Mouse (Mus musculus) heart, embryonic 11.5 days (tissue): Measurements from ENCODE around the gene Yju2. TPM values are rescaled to one million over a fixed set of nuclear protein-coding genes. Genes with fewer than 3 reads are reported as not detected.

Experiments
- ATAC-seq: fragments of 200-750 bp; cut with Nextera tagmentation; replicated peaks from 2 replicates; pipeline ENCODE4 v1.8.0; 2017; ENCODE audit warnings: moderate library complexity; ENCODE audit not compliant: insufficient number of reproducible peaks, low FRiP score, low TSS enrichment
- H3K27ac ChIP-seq: fragments of 300-500 bp; sonication (generic); 2 replicates; pipeline ENCODE4 v1.5.1; 2014; ENCODE audit warnings: mild to moderate bottlenecking, low read depth, low read length
- H3K27me3 ChIP-seq: fragments of 300-500 bp; sonication (generic); 2 replicates; pipeline ENCODE4 v1.6.1; 2014; ENCODE audit warnings: mild to moderate bottlenecking, low read length, mixed read lengths; ENCODE audit not compliant: control insufficient read depth, insufficient read depth
- H3K36me3 ChIP-seq: fragments of 300-500 bp; sonication (generic); 2 replicates; pipeline ENCODE4 v1.6.1; 2014; ENCODE audit warnings: mild to moderate bottlenecking, low read length, moderate library complexity, mixed read lengths; ENCODE audit not compliant: control insufficient read depth, insufficient read depth
- H3K4me1 ChIP-seq: fragments of 300-500 bp; sonication (generic); 2 replicates; pipeline ENCODE4 v1.6.1; 2014; ENCODE audit warnings: low read length; ENCODE audit not compliant: control insufficient read depth, insufficient read depth
- H3K4me2 ChIP-seq: fragments of 300-500 bp; sonication (generic); 2 replicates; pipeline ENCODE4 v1.6.1; 2014; ENCODE audit warnings: mild to moderate bottlenecking, moderate library complexity
- H3K4me3 ChIP-seq: fragments of 300-500 bp; sonication (generic); 2 replicates; pipeline ENCODE4 v1.5.1; 2014; ENCODE audit warnings: low read depth, low read length
- H3K9ac ChIP-seq: fragments of 300-500 bp; sonication (generic); 2 replicates; pipeline ENCODE4 v1.6.1; 2014; ENCODE audit warnings: mild to moderate bottlenecking, low read depth, low read length, moderate library complexity
- H3K9me3 ChIP-seq: fragments of 300-500 bp; sonication (generic); replicated peaks from 2 replicates; pipeline ENCODE4 v1.6.1; 2016; ENCODE audit warnings: low read length; ENCODE audit not compliant: control insufficient read depth
- WGBS: fragments of 180-500 bp; shearing (Covaris S2); extraction: QIAGEN DNeasy Blood & Tissue Kit; methylation state at CpG from one replicate; pipeline ENCODE4 v1.1.7; 2014; ENCODE audit not compliant: insufficient replicate concordance; 5-methylcytosine and 5-hydroxymethylcytosine counted together
- polyA plus RNA-seq: library from polyadenylated mRNA; unstranded; fragments of >200 nt; fragmentation: Nextera tagmentation; extraction: Ambion mirVana; gene quantifications from 2 replicates; pipeline ENCODE4 v1.2.1, GENCODE M21; 2014

The Yju2 gene
- polyA plus RNA-seq, 1 experiment from 2014 or later: 15.5 TPM

DNA sequence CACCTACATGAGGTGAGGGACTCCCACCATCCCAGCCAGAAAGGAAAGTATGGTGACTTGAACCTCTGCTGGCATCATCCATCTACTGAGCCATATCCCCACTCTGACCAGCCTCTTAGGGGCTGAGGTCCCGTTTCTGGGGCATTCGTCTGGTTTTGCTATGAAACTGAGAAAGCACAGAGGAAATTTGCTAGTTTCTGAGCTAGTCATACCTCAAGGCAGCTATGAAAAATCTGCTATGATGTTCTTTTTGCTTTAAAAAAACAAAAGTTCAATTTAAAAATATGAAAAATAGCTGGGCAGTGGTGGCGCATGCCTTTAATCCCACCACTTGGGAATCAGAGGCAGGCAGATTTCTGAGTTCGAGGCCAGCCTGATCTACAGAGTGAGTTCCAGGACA lies 10.3 kb upstream of the Yju2 start:
- no peak overlapping the region for H3K9ac ChIP-seq
- no peaks in the 10 kb centered on the region for H3K9me3 ChIP-seq
- ATAC-seq: no peak
- H3K27me3 ChIP-seq: no peaks in the 10 kb centered on the region
- H3K4me3 ChIP-seq: no peak overlapping the region
- no peak overlapping the region for H3K27ac ChIP-seq
- WGBS: 83% methylated on average over 4 of the region's 4 CpGs
- no peaks in the 10 kb centered on the region for H3K36me3 ChIP-seq
- no peaks in the 10 kb centered on the region for H3K4me1 ChIP-seq
- no peak overlapping the region for H3K4me2 ChIP-seq

DNA sequence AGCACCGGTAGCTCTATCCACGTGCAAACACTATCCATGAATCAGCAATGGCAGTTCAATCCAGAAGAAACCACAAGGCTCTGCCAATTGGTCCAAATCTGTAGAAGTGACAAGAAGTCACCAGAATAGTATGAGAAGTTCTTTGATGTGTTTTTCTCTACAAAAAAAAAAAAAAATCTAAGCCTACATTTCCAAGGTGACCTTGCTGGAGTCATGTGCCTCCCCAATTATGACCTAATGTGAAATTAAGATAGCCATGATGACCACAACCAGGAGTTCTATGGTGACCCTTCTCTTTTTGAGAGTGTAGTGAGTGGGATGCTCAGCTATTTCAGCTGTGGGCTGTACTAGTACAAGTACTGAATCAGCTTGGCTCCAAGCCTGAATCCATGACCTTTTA lies 9.5 kb upstream of the Yju2 start, which contains the start of gene Zfp119b:
TSS of gene Zfp119b (minus strand) at position 101 of the 400 bp plus-strand sequence.
- Histone ChIP-seq H3K9me3 (no peaks in the 10 kb centered on the region), H3K27me3 (peaks cover 5% of the 10 kb centered on the region), H3K4me2 (no peak within 1 kb of the TSS), H3K36me3 (no peaks in the 10 kb centered on the region), H3K4me3 (no peak within 1 kb of the TSS), H3K4me1 (no peaks in the 10 kb centered on the region), H3K9ac (no peak within 1 kb of the TSS), H3K27ac (no peak within 1 kb of the TSS)
- no peak for ATAC-seq
- 85% methylated on average over 2 of the region's 2 CpGs for WGBS

DNA sequence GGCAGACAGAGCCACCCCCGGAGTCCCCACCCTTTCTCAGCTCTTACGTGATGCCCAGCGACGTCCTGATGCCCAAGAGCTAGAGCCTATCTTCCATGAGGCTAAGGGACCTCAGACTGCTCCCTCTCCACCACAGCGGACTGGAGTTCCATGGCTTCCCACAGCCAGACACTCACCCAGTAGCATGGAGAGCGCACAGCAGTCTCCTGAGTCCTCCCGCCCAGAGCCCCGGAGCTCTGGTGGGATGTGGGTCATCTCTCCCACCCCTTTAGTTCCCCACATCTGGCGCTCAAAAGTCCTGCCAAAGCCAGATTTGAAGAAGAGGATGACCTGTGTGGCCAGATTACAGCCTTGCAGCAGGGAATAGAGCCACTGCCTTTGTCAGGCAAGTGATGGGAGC lies 8.3 kb upstream of the Yju2 start:
- Histone ChIP-seq H3K4me2 (no peak overlapping the region), H3K4me3 (no peak overlapping the region), H3K9ac (no peak overlapping the region), H3K9me3 (no peaks in the 10 kb centered on the region), H3K27ac (no peak overlapping the region), H3K27me3 (peaks cover 16% of the 10 kb centered on the region), H3K36me3 (no peaks in the 10 kb centered on the region), H3K4me1 (no peaks in the 10 kb centered on the region)
- 58% methylated on average over 9 of the region's 9 CpGs for WGBS
- ATAC-seq: no peak

DNA sequence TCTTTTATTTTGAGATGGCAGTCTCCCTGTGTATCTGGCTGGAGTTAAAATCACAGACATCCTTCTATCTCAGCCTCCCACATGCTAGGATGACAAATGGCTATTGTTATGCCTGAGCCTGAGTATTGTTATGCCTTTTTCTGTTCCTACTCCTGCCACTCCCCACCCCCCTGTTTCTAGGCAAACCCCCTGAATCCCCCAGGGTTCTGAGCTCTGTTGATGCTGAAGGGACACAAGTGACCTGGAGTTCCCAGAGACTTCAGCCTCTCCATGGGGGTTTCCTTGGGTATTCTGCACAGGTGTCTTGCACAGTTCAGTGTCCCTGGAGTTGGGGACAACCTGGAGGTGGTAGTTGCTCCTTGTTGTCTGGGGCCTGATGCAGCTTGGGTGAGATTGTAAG lies 6.9 kb upstream of the Yju2 start:
- no peak overlapping the region for H3K9ac ChIP-seq
- no peak overlapping the region for H3K4me2 ChIP-seq
- no peak overlapping the region for H3K4me3 ChIP-seq
- no peak overlapping the region for H3K27ac ChIP-seq
- H3K36me3 ChIP-seq: no peaks in the 10 kb centered on the region
- H3K9me3 ChIP-seq: no peaks in the 10 kb centered on the region
- peaks cover 5% of the 10 kb centered on the region; the same call in 1 of the 2 replicates for H3K4me1 ChIP-seq
- ATAC-seq: no peak
- H3K27me3 ChIP-seq: peaks cover 21% of the 10 kb centered on the region

DNA sequence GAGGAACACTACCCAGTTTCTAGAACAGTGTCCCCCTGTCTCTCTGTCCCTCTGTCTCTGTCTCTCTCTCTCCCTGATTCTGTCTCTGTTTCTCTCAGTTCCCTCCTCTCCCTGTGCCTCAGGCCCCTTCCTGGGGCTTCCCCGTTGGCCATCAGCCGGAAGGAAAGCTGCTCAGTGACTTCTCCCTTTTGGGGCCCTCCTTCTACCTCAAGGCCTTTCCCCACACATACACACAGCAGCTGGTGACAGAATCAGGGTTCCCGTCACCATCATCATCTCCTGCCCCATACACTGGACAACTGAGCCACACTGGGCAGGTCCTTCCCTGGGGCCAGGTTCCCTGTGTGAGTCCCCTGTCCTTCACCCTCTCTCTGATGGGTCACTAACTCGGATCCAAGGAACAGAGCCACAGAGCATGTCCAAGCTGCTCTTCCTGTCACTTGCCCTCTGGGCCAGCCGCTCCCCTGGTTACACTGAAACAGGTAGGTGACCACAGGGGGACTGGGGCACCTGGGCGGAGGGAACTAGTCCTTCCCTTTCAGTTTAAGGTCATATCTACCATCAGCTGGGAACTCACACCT lies 6.4 kb upstream of the Yju2 start, which contains the start of gene Ebi3:
TSS of gene Ebi3 (plus strand) at position 194 of the 581 bp plus-strand sequence.
- Histone ChIP-seq H3K9me3 (no peaks in the 10 kb centered on the region), H3K27me3 (peaks cover 21% of the 10 kb centered on the region), H3K4me2 (no peak within 1 kb of the TSS), H3K36me3 (no peaks in the 10 kb centered on the region), H3K4me1 (peaks cover 5% of the 10 kb centered on the region; the same call in 1 of the 2 replicates), H3K4me3 (no peak within 1 kb of the TSS), H3K9ac (no peak within 1 kb of the TSS), H3K27ac (no peak within 1 kb of the TSS)
- no peak for ATAC-seq
- WGBS: 67% methylated on average over 6 of the region's 6 CpGs

DNA sequence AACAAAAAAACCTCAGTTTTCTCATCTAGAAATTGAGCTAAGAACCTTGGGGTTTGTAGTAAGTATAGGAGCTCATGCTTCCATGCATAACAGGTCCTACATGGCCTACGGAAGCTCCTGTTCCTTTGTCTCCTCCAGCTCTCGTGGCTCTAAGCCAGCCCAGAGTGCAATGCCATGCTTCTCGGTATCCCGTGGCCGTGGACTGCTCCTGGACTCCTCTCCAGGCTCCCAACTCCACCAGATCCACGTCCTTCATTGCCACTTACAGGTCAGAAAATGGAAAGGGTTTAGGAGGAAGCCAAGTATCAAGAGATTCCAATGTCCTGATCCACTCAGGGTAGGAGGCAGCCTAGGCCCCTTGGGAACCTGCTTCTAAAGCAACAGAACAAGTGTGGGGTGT lies 5.1 kb upstream of the Yju2 start:
- Histone ChIP-seq H3K9me3 (no peaks in the 10 kb centered on the region), H3K36me3 (no peaks in the 10 kb centered on the region)
- WGBS: 70% methylated on average over 6 of the region's 6 CpGs

DNA sequence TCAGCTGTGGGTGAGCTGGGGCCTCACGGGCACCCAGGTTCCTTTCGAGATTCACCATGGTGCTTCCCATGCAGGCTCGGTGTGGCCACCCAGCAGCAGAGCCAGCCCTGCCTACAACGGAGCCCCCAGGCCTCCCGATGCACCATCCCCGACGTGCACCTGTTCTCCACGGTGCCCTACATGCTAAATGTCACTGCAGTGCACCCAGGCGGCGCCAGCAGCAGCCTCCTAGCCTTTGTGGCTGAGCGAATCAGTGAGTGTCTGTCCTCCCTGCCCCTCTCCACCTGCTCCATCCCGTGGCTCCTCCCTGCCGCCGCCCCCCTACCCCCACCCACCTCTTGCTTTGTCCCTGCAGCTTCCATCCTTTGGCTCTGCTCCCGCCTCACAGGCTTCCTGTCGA lies 4.7 kb upstream of the Yju2 start:
- no peaks in the 10 kb centered on the region for H3K36me3 ChIP-seq
- H3K27ac ChIP-seq: no peak overlapping the region
- peaks cover 7% of the 10 kb centered on the region; the same call in 1 of the 2 replicates for H3K4me1 ChIP-seq
- peaks cover 21% of the 10 kb centered on the region for H3K27me3 ChIP-seq
- H3K4me2 ChIP-seq: no peak overlapping the region
- 31% methylated on average over 16 of the region's 16 CpGs for WGBS
- H3K4me3 ChIP-seq: no peak overlapping the region
- no peaks in the 10 kb centered on the region for H3K9me3 ChIP-seq
- H3K9ac ChIP-seq: 0 out of 2 replicates have a peak overlapping the region, but pooled peaks have one; percentile 28
- ATAC-seq: no peak

More for the DNA sequence above, 5.1 kb upstream of the Yju2 start:
- H3K4me3 ChIP-seq: no peak overlapping the region
- H3K27me3 ChIP-seq: peaks cover 21% of the 10 kb centered on the region
- H3K9ac ChIP-seq: no peak overlapping the region
- ATAC-seq: no peak
- H3K4me1 ChIP-seq: peaks cover 7% of the 10 kb centered on the region; the same call in 1 of the 2 replicates
- no peak overlapping the region for H3K4me2 ChIP-seq
- no peak overlapping the region for H3K27ac ChIP-seq

DNA sequence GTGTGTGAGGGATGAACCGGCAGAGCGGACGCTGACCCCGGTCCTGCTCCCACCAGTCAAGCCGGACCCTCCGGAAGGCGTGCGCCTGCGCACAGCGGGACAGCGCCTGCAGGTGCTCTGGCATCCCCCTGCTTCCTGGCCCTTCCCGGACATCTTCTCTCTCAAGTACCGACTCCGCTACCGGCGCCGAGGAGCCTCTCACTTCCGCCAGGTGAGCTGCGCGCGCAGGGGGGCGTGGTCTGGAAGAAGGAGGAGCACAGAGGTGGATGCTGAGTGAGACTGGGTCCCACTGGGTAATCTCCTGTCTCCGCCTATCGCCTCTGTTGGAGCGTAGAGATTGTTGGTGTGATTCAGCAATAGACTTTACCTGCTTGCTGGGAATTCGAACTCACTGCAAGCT lies 2.8 kb upstream of the Yju2 start:
- ATAC-seq: no peak
- under 1% methylated on average over 26 of the region's 26 CpGs for WGBS
- Histone ChIP-seq H3K27me3 (peaks cover 21% of the 10 kb centered on the region), H3K4me3 (peak overlapping the region; percentile 46), H3K36me3 (no peaks in the 10 kb centered on the region), H3K9ac (peak overlapping the region; percentile 46), H3K27ac (no peak overlapping the region), H3K4me1 (peaks cover 13% of the 10 kb centered on the region), H3K9me3 (no peaks in the 10 kb centered on the region), H3K4me2 (peak overlapping the region; percentile 78)

DNA sequence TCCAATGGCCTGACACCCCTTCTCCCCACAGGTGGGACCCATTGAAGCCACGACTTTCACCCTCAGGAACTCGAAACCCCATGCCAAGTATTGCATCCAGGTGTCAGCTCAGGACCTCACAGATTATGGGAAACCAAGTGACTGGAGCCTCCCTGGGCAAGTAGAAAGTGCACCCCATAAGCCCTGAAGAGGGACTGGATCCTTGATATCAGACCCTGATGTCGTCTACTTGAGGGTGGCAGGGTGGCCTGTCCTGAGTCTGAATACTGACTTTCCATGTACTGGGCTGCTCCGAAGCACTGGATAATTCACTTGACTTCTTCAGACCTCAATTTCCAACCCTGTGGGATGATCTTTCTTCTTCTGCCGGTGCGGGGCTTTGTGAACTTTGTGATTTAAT lies 2.3 kb upstream of the Yju2 start:
- Histone ChIP-seq H3K9ac (peak overlapping the region; percentile 46; the same call in 1 of the 2 replicates), H3K27ac (no peak overlapping the region), H3K9me3 (no peaks in the 10 kb centered on the region), H3K4me2 (peak overlapping the region; percentile 78), H3K36me3 (no peaks in the 10 kb centered on the region), H3K4me1 (peaks cover 13% of the 10 kb centered on the region), H3K27me3 (peaks cover 21% of the 10 kb centered on the region), H3K4me3 (peak overlapping the region; percentile 46)
- 41% methylated on average over 6 of the region's 6 CpGs for WGBS
- ATAC-seq: no peak
